ENCODE assay signal across 7 mouse cellular contexts in genomic region chr13:111489802-111490723, GRCm38 (mm10). TPM values are rescaled to one million over a fixed set of nuclear protein-coding genes. Genes with fewer than 3 reads are reported as not detected.
DNase-seq lines count a peak whose midpoint lies in the region; ATAC-seq lines count a peak whose summit lies in the region.

Gpbp1 (minus strand) TSS chr13:111490111.

- H3K4me3 ChIP-seq in embryonic facial prominence, embryonic 11.5 days (ENCODE audit: low read depth, low read length): peak within 1 kb of the TSS; percentile 96
- peak within 1 kb of the TSS; percentile 94 for H3K4me3 ChIP-seq in limb, embryonic 10.5 days
- peak within 1 kb of the TSS; percentile 95 for H3K4me3 ChIP-seq in midbrain, embryonic 13.5 days (replicated peaks)

- DNase-seq in adrenal gland, postnatal 14 days: peak; percentile 100
- DNase-seq in embryonic facial prominence, embryonic 11.5 days (ENCODE audit: low spot score): peak; percentile 100
- DNase-seq in kidney, adult 11 months: peak; percentile 100
- DNase-seq in limb, embryonic 10.5 days (ENCODE audit: low spot score): peak; percentile 99
- DNase-seq in spleen, adult 12 weeks (ENCODE audit: low spot score): peak; percentile 100

- peak within 1 kb of the TSS; percentile 84 for H3K4me2 ChIP-seq in embryonic facial prominence, embryonic 11.5 days (ENCODE audit: low read depth, low read length)
- H3K4me2 ChIP-seq in midbrain, embryonic 13.5 days (replicated peaks): peak within 1 kb of the TSS; percentile 92

- peaks cover 2% of the 10 kb centered on the region; the same call in 1 of the 2 replicates for H3K27me3 ChIP-seq in embryonic facial prominence, embryonic 11.5 days (ENCODE audit: control insufficient read depth, insufficient read depth, low read length)
- peaks cover 25% of the 10 kb centered on the region for H3K27me3 ChIP-seq in limb, embryonic 10.5 days (ENCODE audit: low read depth, poor library complexity, severe bottlenecking)
- peaks cover 27% of the 10 kb centered on the region for H3K27me3 ChIP-seq in midbrain, embryonic 13.5 days

- no peaks in the 10 kb centered on the region for H3K4me1 ChIP-seq in embryonic facial prominence, embryonic 11.5 days (ENCODE audit: control insufficient read depth, insufficient read depth, low read length)
- H3K4me1 ChIP-seq in limb, embryonic 10.5 days: peaks cover 29% of the 10 kb centered on the region
- H3K4me1 ChIP-seq in midbrain, embryonic 13.5 days (replicated peaks): peaks cover 41% of the 10 kb centered on the region

- peak; percentile 96 for ATAC-seq in embryonic facial prominence, embryonic 11.5 days (replicated peaks; ENCODE audit: insufficient number of reproducible peaks, low FRiP score, low TSS enrichment, low read depth)
- peak; percentile 93 for ATAC-seq in granulocyte monocyte progenitor cell, adult 5-6 weeks (replicated peaks; ENCODE audit: poor library complexity, severe bottlenecking)
- peak; percentile 94 for ATAC-seq in midbrain, embryonic 13.5 days

- H3K9ac ChIP-seq in embryonic facial prominence, embryonic 11.5 days (replicated peaks; ENCODE audit: low read length): peak within 1 kb of the TSS; percentile 97
- H3K9ac ChIP-seq in midbrain, embryonic 13.5 days (replicated peaks): peak within 1 kb of the TSS; percentile 91

- WGBS in embryonic facial prominence, embryonic 11.5 days: under 1% methylated on average over 79 of the region's 109 CpGs
- under 1% methylated on average over 99 of the region's 109 CpGs for WGBS in limb, embryonic 10.5 days
- under 1% methylated on average over 100 of the region's 109 CpGs for WGBS in midbrain, embryonic 13.5 days

- H3K9me3 ChIP-seq in embryonic facial prominence, embryonic 11.5 days (replicated peaks; ENCODE audit: control insufficient read depth, low read length): no peaks in the 10 kb centered on the region
- no peaks in the 10 kb centered on the region for H3K9me3 ChIP-seq in limb, embryonic 10.5 days (replicated peaks)
- H3K9me3 ChIP-seq in midbrain, embryonic 13.5 days: no peaks in the 10 kb centered on the region

- H3K27ac ChIP-seq in embryonic facial prominence, embryonic 11.5 days (replicated peaks; ENCODE audit: low read depth, low read length): peak within 1 kb of the TSS; percentile 98
- H3K27ac ChIP-seq in limb, embryonic 10.5 days: peak within 1 kb of the TSS; percentile 99
- peak within 1 kb of the TSS; percentile 99 for H3K27ac ChIP-seq in midbrain, embryonic 13.5 days

- no peaks in the 10 kb centered on the region for H3K36me3 ChIP-seq in embryonic facial prominence, embryonic 11.5 days (replicated peaks; ENCODE audit: control insufficient read depth, insufficient read depth, low read depth, low read length)
- peaks cover 12% of the 10 kb centered on the region; the same call in 1 of the 2 replicates for H3K36me3 ChIP-seq in limb, embryonic 10.5 days
- no peaks in the 10 kb centered on the region for H3K36me3 ChIP-seq in midbrain, embryonic 13.5 days

RNA-seq across cellular contexts. Expression of gene Gpbp1, which starts in this region (rescaled TPM):
- total RNA-seq in adrenal gland, postnatal 14 days (2021): 78.4 and 83.9 TPM in 2 replicates
- polyA plus RNA-seq in embryonic facial prominence, embryonic 11.5 days (2014; fragmentation: Nextera tagmentation; extraction: Ambion mirVana): 140 and 160 TPM in 2 replicates
- 78.4 and 87.0 TPM in 2 replicates for total RNA-seq in granulocyte monocyte progenitor cell, adult 5-6 weeks (2014; fragmentation: Nextera tagmentation)
- total RNA-seq in granulocyte monocyte progenitor cell, adult 5-6 weeks (2017): 140 and 154 TPM in 2 replicates
- polyA plus RNA-seq in limb, embryonic 10.5 days (2016; fragmentation: Nextera tagmentation; extraction: Ambion mirVana): 75.7 and 95.4 TPM in 2 replicates
- 113 and 116 TPM in 2 replicates for polyA plus RNA-seq in midbrain, embryonic 13.5 days (2015; fragmentation: Nextera tagmentation; extraction: Ambion mirVana)

Comparison
In these comparisons a context has a peak if more than half of its experiments do, and no peak if none do; other contexts are left out.
1. Peak in every context shown above with its lines: DNase-seq, ATAC-seq, H3K4me3 ChIP-seq and H3K27ac ChIP-seq.